Mouse (Mus musculus) heart, adult 2 months (tissue): Measurements from ENCODE around the gene Mbnl2. TPM values are rescaled to one million over a fixed set of nuclear protein-coding genes. Genes with fewer than 3 reads are reported as not detected.

Experiments
- DNase-seq, 2 experiments: peaks; one replicate each; pipeline ENCODE4 v3.0.0; 2021
- H3K27ac ChIP-seq: fragments of 200-600 bp; 2 replicates; pipeline ENCODE4 v1.8.1; 2022
- H3K27me3 ChIP-seq: fragments of 200-500 bp; 2 replicates; pipeline ENCODE4 v1.6.1; 2012; ENCODE audit warnings: mild to moderate bottlenecking, low read length, inconsistent platforms, mixed read lengths; ENCODE audit not compliant: control insufficient read depth, insufficient read depth
- H3K36me3 ChIP-seq: fragments of 200-500 bp; 2 replicates; pipeline ENCODE4 v1.6.1; 2012; ENCODE audit warnings: low read length, inconsistent platforms; ENCODE audit not compliant: control insufficient read depth, insufficient read depth
- H3K4me1 ChIP-seq: fragments of 200-500 bp; 2 replicates; pipeline ENCODE4 v1.6.1; 2011; ENCODE audit warnings: low read length; ENCODE audit not compliant: control insufficient read depth, insufficient read depth
- H3K4me3 ChIP-seq: fragments of 200-600 bp; 2 replicates; pipeline ENCODE4 v1.8.1; 2022
- H3K79me2 ChIP-seq: fragments of 200-500 bp; replicated peaks from 2 replicates; pipeline ENCODE4 v1.6.1; 2012; ENCODE audit warnings: mild to moderate bottlenecking, inconsistent platforms, low read length, moderate library complexity, mixed read lengths; ENCODE audit not compliant: control insufficient read depth, insufficient read depth
- H3K9ac ChIP-seq: fragments of 200-500 bp; 2 replicates; pipeline ENCODE4 v1.6.1; 2012; ENCODE audit warnings: low read depth, mild to moderate bottlenecking, control low read depth, inconsistent platforms, low read length, mixed read lengths
- CTCF ChIP-seq: fragments of 200-600 bp; IDR thresholded peaks from 2 replicates; pipeline ENCODE4 v1.8.1; 2022; ENCODE audit warnings: antibody characterized with exemption, mild to moderate bottlenecking, moderate library complexity
- EP300 ChIP-seq: fragments of 200-500 bp; IDR thresholded peaks from 2 replicates; pipeline ENCODE4 v1.6.1; 2011; ENCODE audit warnings: low read depth, low read length, control low read depth; ENCODE audit not compliant: insufficient read depth
- POLR2A ChIP-seq: fragments of 200-500 bp; IDR thresholded peaks from 2 replicates; pipeline ENCODE4 v1.6.1; 2011; ENCODE audit warnings: mild to moderate bottlenecking, low read depth, low read length, control low read depth; ENCODE audit not compliant: insufficient read depth
- WGBS: fragments of 180-500 bp; shearing (Covaris S2); methylation state at CpG from one replicate; pipeline ENCODE4 v1.1.7; 2018; 5-methylcytosine and 5-hydroxymethylcytosine counted together
- intact Hi-C: fragments of 180-260 bp; cut with DNase I; formaldehyde crosslinking; loops from one replicate; pipeline ENCODE4 v1.15.1; 2025
- polyA plus RNA-seq: library from polyadenylated mRNA; depleted of rRNA; stranded (reverse); fragments of >200 nt; gene quantifications from 2 replicates; pipeline ENCODE4 v1.2.3, GENCODE M21; 2012
- total RNA-seq, 2 experiments: library from RNA; stranded (reverse); gene quantifications; 2 replicates each; pipeline ENCODE4 v1.2.3; 2021

Mbnl2 gene
- total and polyA plus RNA-seq, 3 experiments: 91.1 to 258 (median 221) TPM

- intact Hi-C loops: no loop called here
- 95% methylated on average over 6 of the region's 6 CpGs for WGBS
- Histone ChIP-seq H3K27ac (no peak overlapping the region; the same call in 1 of the 2 replicates), H3K27me3 (no peaks in the 10 kb centered on the region), H3K4me3 (no peak overlapping the region), H3K79me2 (peaks cover 6% of the 10 kb centered on the region), H3K9ac (no peak overlapping the region), H3K4me1 (peaks cover 42% of the 10 kb centered on the region), H3K36me3 (peaks cover 18% of the 10 kb centered on the region)
- TF ChIP-seq POLR2A (no peak), CTCF (no peak), EP300 (no peak)
- DNase-seq: no peak
These were observed 34.2 kb downstream of the Mbnl2 start for GRCm38 (mm10) chr14:120309691-120310090.

GRCm38 (mm10) chr14:120311330-120312097, 36.0 kb downstream of the Mbnl2 start:
- Histone ChIP-seq H3K27me3 (no peaks in the 10 kb centered on the region), H3K4me1 (peaks cover 47% of the 10 kb centered on the region), H3K4me3 (no peak overlapping the region), H3K36me3 (peaks cover 13% of the 10 kb centered on the region), H3K27ac (peak overlapping the region; percentile 58; the same call in 1 of the 2 replicates), H3K9ac (no peak overlapping the region), H3K79me2 (peaks cover 8% of the 10 kb centered on the region)
- 45% methylated on average over 12 of the region's 12 CpGs for WGBS
- DNase-seq: no peak
- TF ChIP-seq POLR2A (no peak), EP300 (no peak), CTCF (no peak)
- intact Hi-C loops: no loop called here

GRCm38 (mm10) chr14:120312661-120313406, 37.4 kb downstream of the Mbnl2 start:
- Histone ChIP-seq H3K4me3 (no peak overlapping the region), H3K9ac (no peak overlapping the region), H3K79me2 (peaks cover 8% of the 10 kb centered on the region), H3K36me3 (peaks cover 11% of the 10 kb centered on the region), H3K4me1 (peaks cover 42% of the 10 kb centered on the region), H3K27ac (no peak overlapping the region), H3K27me3 (no peaks in the 10 kb centered on the region)
- intact Hi-C loops: loop anchor here (1.0 kb wide), 1 partner anchor 9 kb away; no protein-coding TSS in a partner anchor
- TF ChIP-seq EP300: no peak
- no peak for TF ChIP-seq POLR2A
- TF ChIP-seq CTCF: no peak
- 57% methylated on average over 12 of the region's 12 CpGs for WGBS
- no peak for DNase-seq

- peaks cover 37% of the 10 kb centered on the region for H3K4me1 ChIP-seq
- H3K36me3 ChIP-seq: peaks cover 11% of the 10 kb centered on the region
- 71% methylated on average over 8 of the region's 8 CpGs for WGBS
- DNase-seq: no peak
- intact Hi-C loops: loop anchor here (1.0 kb wide), 1 partner anchor 9 kb away; no protein-coding TSS in a partner anchor
- TF ChIP-seq POLR2A (no peak), CTCF (no peak), EP300 (no peak)
- no peaks in the 10 kb centered on the region for H3K27me3 ChIP-seq
- H3K79me2 ChIP-seq: peaks cover 10% of the 10 kb centered on the region
- H3K4me3 ChIP-seq: no peak overlapping the region
- no peak overlapping the region for H3K9ac ChIP-seq
- H3K27ac ChIP-seq: no peak overlapping the region
These were observed 38.0 kb downstream of the Mbnl2 start for GRCm38 (mm10) chr14:120313466-120313865.

- no peak for DNase-seq
- H3K4me3 ChIP-seq: no peak overlapping the region
- H3K36me3 ChIP-seq: peaks cover 11% of the 10 kb centered on the region
- WGBS: 25% methylated on average over 5 of the region's 5 CpGs
- H3K4me1 ChIP-seq: peaks cover 32% of the 10 kb centered on the region
- H3K27ac ChIP-seq: peak overlapping the region; percentile 17; the same call in 1 of the 2 replicates
- H3K79me2 ChIP-seq: peaks cover 12% of the 10 kb centered on the region
- intact Hi-C loops: no loop called here
- TF ChIP-seq CTCF (no peak), POLR2A (no peak), EP300 (no peak)
- no peak overlapping the region for H3K9ac ChIP-seq
- H3K27me3 ChIP-seq: no peaks in the 10 kb centered on the region
These were observed 40.3 kb downstream of the Mbnl2 start for GRCm38 (mm10) chr14:120315721-120316120.
